Mouse (Mus musculus): Measurements from ENCODE around the gene Dclk2.

DNA sequence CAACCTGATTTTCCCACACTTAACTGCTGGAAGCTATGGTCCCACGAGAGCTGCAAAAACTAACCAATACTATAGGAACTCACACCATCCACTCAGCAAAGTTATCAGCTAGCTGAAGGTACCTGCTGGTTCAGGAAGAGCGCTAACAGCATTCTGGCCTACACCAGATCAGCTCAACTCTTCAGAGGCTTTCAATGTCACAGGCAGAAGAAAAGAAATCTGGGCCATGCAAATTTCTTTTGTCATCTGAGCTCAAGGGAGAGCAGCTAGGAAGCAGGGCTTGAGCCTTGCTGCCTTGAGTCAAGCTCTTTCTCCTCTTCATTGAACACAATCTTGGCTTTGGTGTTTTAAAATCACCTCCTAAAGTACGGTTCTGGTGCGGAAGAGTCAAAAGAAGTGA is 4.0 kb downstream of the Dclk2 start:
- TF ChIP-seq POLR2A (IDR thresholded peaks at IDR 0.05; ENCODE audit: insufficient read depth, low read length) (no peak), CTCF (IDR thresholded peaks at IDR 0.05; ENCODE audit: low read depth, low read length) (no peak), EP300 (IDR thresholded peaks at IDR 0.05; ENCODE audit: insufficient read depth, low read depth, low read length) (no peak)
